Mouse (Mus musculus) heart, adult 2 months (tissue): ENCODE results near the gene Camta1.

Experiments
- EP300 ChIP-seq: fragments of 200-500 bp; IDR thresholded peaks from 2 replicates; pipeline ENCODE4 v1.6.1; 2011; ENCODE audit warnings: low read depth, low read length, control low read depth; ENCODE audit not compliant: insufficient read depth
- POLR2A ChIP-seq: fragments of 200-500 bp; IDR thresholded peaks from 2 replicates; pipeline ENCODE4 v1.6.1; 2011; ENCODE audit warnings: mild to moderate bottlenecking, low read depth, low read length, control low read depth; ENCODE audit not compliant: insufficient read depth

DNA sequence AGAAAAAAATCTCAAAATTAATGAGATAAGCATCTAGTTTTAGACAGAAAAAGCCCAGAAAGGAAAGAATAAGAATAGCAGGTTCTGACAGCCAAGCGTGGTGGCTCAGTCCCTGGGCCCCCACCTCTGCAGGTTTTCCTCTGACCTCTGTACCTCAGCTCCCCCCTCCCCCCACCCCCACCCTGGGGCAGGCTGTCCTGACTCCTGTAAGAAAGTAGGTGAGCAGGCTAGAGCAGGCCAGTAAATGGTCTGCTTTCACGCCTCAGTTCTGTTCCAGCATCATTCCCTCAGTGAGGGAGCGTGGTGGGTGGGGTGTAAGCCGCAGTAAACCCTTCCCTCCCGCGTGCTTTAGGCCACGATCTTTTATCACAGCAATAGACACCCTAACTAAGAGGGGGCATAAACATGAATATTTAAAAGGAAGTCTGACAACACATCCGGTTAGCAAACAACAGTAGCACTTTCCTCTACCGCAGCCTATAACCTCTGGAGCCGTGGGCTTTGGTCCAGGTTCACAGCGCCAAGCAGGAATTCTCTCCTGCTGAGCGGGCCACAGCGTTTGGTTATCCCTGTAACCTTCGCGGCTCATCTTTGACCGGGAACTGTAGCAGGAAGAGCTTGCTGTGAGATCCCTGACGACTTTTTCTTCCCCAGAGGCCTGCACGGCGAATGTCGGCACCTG is 972.3 kb downstream of the Camta1 start:
- TF ChIP-seq POLR2A (0 out of 2 replicates have a peak, but pooled peaks have one; percentile 21), EP300 (no peak)
